Mouse (Mus musculus) left cerebral cortex, postnatal 14 days (tissue): ENCODE data around the gene Zbtb39. TPM values are rescaled to one million over a fixed set of nuclear protein-coding genes. Genes with fewer than 3 reads are reported as not detected.

Experiments
- DNase-seq, 2 experiments: peaks; one replicate each; pipeline ENCODE4 v3.0.0; 2021 to 2022; ENCODE audit warnings: low spot score in 2 of 2, mixed read lengths in 1 of 2
- intact Hi-C: fragments of 180-260 bp; cut with DNase I; formaldehyde crosslinking; loops from one replicate; pipeline ENCODE4 v1.15.1; 2025
- long read RNA-seq, 2 experiments: library from polyadenylated mRNA; stranded (forward); transcript quantifications; one replicate each; pipeline ENCODE4 v2.0.0; 2021
- total RNA-seq, 2 experiments: library from RNA; stranded (reverse); gene quantifications; 2 replicates each; pipeline ENCODE4 v1.2.3; 2021

Gene Zbtb39
- total RNA-seq = 1 to 10 TPM; 8.5 to 8.8 TPM
- long read RNA-seq, experiment 1 = 0 reads
- long read RNA-seq, experiment 2, full-length matches to known transcripts = 1 of 1 reads
- long read RNA-seq, experiment 2, partial matches to known transcripts = 0 of 1 reads
- long read RNA-seq, experiment 2, other reads (novel, unspliced or antisense) = 0 of 1 reads

DNA sequence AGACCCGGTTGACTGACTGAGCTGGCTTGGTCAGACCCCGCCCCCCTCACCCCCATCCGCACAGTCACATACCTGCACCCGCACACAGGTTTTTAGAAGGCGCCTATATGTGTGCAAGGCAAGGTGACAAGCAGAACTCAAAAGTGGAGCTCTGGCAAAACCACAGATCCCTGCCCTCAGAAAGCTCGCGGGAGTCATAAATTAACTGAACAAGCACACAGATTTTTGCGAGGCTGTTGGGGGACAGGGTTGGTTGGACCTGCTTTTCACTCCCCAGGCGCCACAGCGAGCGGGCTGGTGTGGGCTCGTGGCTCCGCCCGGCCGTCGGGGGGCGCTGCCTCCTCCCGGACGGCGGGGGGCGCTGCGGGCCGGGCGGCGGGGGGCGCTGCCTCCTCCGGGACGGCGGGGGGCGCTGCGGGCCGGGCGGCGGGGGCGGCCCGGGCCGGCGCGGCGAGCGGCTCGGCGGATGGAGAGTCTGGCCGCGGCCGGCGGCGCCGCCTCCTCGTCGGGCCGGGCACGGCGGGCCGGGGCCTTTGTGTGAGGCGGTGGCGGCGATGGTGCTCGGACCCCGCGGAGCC lies at the start of gene Zbtb39:
Gene Zbtb39 (plus strand): TSS at position 456 of the 578 bp plus-strand sequence.
- intact Hi-C loops = loop anchor here (2.0 to 5.0 kb wide), 2 partner anchors 198 to 268 kb away; partner anchors contain the start of gene Hsd17b6

DNA sequence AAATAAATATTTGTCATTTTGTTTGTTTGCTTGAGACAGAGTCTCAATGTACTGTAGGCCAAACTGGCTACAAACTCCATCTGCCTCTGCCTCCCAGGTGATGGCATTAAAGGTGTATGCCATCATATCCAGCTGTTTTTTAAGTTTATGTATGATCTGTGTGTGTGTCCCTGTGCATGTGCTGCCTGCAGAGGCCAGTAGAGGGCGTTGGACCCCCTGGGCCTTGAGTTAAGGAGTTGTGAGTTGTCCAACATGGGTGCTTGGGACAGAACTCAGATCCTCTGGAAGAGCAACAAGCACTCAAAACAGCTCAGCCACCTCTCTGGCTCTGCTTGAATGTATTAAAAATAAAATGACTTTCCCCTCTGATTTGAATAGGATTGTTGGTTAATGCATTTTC lies 48.3 kb upstream of the Zbtb39 start:
- DNase-seq = no peak
- intact Hi-C loops = no loop called here

More for the DNA sequence above, at the start of gene Zbtb39:
- DNase-seq = peak; percentile 51 to 74

DNA sequence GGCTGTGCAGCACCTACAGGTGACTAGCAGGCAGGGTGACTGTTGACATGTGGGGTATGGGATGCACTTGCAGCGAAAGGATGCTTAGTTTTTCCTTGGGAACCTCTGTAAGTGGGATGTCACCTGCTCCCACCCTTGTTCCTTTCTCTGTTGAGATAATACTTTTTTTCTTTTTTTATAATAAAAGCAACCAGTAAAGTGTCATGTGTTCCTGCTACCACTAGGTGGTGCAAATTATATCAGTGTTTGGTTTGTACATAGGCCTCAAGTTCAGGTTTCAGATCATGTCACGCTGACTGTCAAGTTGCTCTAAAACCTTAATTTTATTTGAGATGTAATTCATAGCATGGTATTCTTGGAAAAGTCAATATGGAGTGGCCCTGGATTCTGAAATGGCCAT lies 44.7 kb upstream of the Zbtb39 start:
- intact Hi-C loops = loop anchor here (2.0 to 5.0 kb wide), 2 partner anchors 38 to 243 kb away; no protein-coding TSS in a partner anchor
- DNase-seq = peak in 1 of 2 experiments; percentile 50

DNA sequence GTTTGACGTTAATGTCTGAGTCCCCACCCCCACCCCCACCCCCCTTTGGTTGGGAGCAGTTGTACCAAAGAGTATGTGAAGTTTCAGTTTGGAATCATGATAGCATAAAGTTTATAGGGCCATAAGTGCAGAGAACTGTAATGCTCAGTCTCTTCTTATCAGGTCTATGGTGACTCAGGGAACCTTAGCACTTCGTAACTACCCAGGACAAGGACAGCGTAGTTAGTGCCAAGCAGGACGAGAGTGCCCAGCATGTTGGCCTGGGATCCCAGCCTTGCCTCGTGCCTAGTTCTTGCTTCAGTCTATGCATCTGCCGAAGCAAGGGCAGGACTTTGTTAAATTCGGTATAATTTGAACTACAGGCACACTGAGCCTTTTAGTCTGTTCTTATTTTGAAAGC lies 43.6 kb upstream of the Zbtb39 start:
- intact Hi-C loops = loop anchor here (2.0 to 5.0 kb wide), 2 partner anchors 37 to 242 kb away; no protein-coding TSS in a partner anchor

DNA sequence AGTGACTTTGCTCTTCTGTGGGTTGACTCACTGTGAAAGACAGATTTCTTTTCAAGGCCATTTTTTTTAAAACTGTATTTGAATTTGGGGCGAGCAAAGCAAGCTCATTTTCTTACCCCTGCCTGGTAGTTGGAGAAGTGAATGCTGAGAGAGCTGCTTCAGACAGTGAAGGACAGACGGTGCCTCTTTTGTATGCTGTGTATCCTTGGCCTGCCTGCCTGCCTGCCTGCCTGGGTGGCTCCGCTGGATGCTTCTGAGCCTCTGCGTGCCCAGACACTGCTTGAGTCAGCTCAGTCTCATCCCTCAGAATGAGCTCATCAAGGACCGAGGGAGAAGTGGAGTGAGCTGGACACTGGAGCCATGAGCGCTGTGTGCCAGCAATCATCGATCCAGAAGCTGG lies 40.4 kb upstream of the Zbtb39 start:
- intact Hi-C loops = loop anchor here (5.0 kb wide), 1 partner anchor 238 kb away; no protein-coding TSS in a partner anchor

More for the DNA sequence above, 43.6 kb upstream of the Zbtb39 start:
- DNase-seq = no peak

DNA sequence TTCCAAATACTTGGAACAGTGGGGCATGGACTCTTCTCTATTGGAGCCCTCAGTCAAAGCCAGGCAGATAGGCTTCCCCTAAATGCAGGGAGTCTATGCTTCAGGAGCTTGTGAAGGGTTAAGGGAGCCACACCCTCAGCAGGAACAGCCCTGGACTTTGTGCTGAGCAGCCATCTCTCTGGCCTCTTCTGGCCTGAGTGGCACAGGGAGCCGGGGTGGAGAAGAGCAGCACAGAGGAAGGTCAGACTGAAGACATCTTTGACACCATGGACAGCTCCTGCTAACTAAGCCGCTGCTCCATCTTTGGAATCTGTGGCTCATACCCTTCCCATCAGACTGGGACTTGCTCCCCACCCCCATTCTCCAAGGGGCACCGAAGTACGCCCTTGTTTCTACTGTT lies 36.0 kb upstream of the Zbtb39 start:
- intact Hi-C loops = no loop called here
- DNase-seq = no peak

More for the DNA sequence above, 40.4 kb upstream of the Zbtb39 start:
- no peak for DNase-seq

DNA sequence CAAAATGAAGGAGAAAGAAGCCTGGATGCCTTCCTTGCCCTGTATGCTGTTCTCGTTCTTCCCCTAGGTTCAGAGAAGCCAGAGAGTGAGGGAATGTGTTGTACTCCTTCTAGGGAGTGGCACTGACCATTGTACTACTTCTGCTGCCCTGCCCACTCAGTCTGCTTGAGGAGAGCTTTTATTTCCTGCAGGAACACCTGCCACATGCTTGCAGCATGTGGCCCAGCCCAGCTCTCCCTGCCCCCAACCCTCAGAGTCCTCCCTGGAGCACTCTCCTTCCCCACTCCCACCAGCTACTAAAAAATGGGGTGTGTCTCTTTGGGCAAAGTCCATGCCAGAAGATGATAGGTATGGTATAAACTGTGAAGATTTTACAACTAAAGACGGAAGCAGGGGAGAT lies 35.0 kb upstream of the Zbtb39 start:
- DNase-seq = no peak
- intact Hi-C loops = no loop called here

DNA sequence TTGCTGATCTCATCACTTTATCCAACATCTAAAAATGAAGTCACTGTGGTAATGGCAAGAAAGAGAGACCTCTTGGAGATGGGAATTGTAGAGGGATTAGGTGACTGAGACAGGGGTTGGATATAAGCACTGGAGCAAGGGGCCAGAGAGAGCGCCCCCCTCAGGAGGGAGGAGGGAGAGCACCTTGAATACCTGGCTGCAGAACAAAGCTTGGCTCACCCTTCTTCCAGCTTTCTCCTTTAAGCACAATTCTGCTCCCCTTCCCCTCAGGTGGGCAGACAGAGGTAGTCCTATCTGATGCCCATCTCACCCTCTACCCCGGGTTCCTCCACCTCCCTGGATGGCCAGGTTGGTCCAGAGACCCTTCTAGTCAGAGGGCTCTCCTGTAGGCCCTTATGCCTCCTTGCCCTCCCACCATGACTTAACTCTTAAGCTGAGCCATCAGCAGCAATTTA lies 34.5 kb upstream of the Zbtb39 start, which contains the start of gene Myo1a:
Gene Myo1a (plus strand): TSS at position 405 of the 455 bp plus-strand sequence.
- DNase-seq = no peak
- intact Hi-C loops = no loop called here

DNA sequence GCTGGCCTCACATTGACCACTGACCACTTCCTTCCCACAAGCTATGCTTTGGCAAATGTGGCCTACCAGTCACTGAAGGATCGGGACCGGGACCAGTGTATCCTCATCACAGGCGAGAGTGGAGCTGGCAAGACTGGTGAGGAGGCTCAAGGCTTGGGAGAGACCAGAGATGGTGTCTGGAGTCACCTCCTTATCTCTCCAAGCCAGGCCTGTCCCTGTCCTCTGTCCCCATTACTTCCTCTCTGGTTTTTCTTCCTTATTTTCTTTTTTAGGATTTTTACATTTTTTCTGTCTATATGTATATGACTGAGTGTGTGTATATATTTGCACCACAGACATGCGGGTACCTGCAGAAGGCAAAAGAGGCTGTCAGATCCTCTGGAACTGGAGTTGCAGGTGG lies 33.6 kb upstream of the Zbtb39 start:
- no peak for DNase-seq
- intact Hi-C loops = no loop called here

DNA sequence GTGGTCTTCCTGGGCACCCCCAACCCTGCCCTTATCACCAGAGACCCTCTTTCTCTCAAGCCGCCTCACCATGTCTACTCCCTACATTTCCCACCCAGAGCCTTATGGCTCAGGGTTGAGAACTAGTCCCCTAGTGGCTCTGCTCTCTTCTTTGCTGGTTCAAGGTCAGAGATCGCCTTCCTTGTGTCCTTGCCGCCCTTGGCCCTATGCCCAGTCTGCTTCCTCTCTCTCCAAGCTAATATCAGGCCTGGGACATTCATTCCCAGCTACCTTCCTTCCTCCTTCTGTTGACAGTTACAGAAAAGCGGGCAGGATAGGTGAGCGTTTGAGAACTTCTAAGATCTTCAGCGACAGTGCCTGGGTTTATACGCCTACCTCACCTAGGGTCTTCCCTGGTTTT lies 31.6 kb upstream of the Zbtb39 start:
- intact Hi-C loops = no loop called here
- no peak for DNase-seq

DNA sequence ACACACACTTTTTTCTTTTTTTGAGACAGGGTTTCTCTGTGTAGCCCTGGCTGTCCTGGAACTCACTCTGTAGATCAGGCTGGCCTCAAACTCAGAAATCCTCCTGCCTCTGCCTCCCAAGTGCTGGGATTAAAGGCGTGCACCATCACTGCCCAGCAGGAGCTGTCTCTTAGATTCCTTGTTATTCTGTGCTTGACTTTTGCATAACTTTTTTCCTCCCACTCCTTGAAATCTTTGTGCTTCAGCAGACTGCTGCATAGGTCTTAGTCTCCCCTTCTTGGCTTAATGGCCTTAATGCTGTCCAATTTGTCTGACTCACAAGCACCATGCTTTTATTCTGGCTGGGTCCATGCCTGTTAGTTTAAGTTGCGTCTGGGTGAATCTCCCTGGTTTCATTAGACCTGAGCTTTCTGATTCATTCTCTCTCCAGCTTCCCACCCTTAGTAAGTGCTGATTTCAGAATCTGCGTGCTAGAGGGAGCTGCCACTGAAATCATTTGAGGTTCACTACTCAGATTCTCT lies 30.4 kb upstream of the Zbtb39 start:
- intact Hi-C loops = no loop called here
- DNase-seq = no peak

DNA sequence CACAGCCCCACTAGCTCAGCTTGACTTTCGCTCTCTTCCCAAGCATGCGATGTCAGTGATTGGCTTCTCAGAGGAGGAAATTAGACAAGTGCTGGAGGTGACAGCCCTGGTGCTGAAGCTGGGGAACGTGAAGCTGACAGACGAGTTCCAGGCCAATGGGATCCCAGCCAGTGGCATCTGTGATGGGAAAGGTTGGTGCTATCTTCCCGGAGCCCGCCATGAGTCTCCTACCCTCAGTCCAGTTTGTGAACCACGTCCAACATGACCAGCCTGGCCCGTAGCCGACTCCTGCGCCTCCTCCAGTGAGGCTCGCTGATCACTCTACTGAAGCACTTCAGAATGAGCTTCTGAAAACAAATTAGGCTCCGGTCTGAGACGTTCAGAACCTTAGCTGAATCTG lies 29.0 kb upstream of the Zbtb39 start:
- intact Hi-C loops = no loop called here
- DNase-seq = no peak

DNA sequence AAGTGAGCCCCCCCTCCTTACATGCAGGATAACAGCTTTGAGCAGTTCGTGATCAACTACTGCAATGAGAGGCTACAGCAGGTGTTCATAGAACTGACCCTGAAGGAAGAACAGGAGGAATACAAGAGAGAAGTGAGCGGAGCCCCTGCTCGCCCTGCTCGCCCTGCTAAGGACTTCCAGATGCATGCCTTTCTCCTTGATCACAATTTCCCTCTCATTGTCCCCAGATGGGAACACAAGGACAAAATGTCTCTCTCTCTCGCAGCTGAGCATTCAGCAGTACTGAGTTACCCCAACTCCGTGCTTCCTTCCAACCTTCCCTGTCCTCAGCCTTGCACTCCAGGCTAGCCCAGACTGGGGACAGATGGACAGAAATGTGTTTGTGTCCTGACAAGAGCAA lies 26.6 kb upstream of the Zbtb39 start:
- intact Hi-C loops = no loop called here

DNA sequence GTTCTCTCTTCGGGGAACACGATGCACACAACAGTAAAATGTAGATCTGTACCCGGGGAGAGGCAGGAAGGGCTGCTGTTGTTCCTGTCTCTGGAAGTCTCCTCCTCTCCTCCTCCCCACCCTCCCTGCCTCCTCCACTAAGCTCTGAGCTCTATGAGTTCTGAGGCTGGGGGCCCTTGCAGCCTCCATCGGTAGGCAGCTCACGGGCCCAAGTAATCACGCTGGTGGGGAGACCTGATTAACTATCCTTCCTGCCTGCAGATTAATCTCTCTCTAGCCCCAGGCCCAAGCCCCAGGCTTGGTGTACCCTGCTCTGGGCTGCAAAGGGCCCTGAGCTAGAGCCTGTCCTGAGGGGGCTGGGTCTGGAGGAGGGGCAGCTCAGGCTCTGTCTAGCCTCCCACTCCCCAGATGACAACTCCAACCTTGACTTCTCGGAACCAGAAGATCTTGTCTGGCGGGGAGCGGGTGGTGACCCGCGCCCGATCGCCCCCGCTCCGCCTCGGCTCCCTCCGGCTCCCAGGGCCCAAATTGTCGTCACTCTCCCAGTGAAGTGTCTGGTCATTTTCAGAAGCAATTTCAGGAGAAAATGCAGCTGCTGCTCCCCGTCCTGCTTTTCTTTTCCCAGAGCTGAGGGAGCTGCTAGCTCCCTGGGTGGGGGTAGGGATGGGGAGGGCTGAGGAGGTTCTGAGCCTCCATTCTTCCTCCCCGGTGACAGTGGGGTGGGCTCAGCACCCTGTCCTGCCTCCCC lies 17.5 kb upstream of the Zbtb39 start:
- intact Hi-C loops = no loop called here
- DNase-seq = no peak

More for the DNA sequence above, 26.6 kb upstream of the Zbtb39 start:
- no peak for DNase-seq

DNA sequence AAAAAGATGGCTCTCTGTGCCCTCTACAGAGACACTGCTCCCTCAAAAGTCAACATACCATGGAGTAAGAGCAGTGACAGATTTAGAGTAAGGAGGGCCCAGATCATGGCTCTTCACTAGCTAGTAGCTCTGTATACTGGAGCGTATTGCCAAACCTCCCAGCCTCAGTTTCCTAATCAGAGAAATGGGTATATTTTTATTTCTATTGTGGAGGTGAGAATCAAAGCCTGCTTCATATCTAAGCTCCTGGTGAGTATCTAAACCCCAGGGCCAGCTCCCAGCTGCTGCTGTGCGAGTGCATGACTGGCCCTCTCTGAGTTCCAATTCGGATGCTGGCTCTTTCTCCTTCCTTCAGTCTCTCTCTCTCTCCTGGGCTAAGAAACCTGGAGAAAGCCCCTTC lies 15.2 kb upstream of the Zbtb39 start, which contains the start of gene Tac2:
Gene Tac2 (plus strand): TSS at position 301 of the 400 bp plus-strand sequence.
- intact Hi-C loops = no loop called here
- no peak for DNase-seq

DNA sequence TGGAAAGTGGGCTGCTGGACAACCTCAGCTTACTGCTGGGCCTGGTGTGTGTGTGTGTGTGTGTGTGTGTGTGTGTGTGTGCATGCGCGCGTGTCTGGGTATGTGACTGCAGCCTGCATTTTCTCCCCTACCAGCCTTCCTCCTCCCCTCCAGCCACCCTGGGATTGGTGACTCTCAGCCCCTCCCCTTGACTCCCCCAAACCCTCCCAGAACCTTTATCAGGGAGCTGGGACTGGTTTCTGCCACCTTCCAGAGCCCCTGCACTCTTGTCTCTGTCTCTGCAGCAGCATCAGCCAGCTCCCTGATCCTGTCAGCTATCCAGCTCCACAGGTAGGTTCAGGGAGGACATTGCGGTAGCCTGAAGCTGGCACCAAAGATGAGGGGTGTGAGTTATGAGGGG lies 14.2 kb upstream of the Zbtb39 start:
- intact Hi-C loops = no loop called here
- DNase-seq = no peak

DNA sequence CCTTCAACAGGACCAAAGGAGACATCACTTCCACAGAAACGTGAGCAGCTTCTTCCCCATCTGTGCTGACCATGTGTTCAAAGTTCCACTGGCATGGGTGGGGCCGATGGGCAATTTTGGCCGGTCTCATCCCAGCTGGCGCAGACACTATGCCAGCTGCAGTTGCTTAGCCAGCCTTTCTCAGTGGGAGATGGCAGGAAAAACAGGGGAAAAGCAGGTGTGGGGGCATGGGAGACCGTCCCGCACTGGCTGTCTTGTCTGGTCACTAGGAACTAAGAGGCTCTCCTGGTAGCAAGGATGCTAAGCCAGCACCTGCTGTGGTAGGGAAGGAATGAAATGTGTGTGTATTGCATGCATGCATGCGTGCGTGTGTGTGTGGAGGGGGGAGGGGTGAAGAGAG lies 10.9 kb upstream of the Zbtb39 start:
- intact Hi-C loops = no loop called here
- DNase-seq = peak; percentile 37 to 42

DNA sequence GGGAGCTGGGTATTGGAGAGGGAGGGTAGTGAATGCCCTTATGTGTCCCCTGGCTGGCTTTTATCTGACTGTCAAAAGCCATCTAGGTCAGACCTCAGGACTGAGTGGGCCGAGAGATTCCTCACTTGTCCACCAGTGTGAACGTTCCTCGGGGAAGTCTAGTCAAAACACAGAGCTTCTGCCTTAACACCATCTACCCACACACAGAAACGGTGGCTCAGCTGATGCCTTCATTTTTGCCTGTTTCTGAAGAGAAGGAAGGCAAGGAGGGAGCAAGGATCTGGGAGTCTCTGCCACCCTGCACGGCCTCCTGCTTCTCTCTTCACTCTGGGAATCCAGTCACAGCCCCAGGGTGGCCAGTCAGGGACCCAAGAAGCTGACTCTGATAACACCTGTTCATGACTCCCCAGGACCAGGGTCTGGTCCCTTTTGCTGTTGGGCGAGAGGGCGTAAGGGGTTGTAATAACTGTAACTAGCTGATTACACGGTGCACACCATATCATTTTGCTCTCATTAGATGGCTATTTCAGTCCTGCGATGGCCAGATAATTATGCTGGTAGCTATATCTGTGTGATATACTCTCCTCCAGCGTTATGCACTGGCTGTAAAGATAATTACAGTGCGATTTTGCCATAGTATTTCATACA lies 8.9 kb upstream of the Zbtb39 start:
- intact Hi-C loops = loop anchor here (5.0 kb wide), 1 partner anchor 53 kb away; no protein-coding TSS in a partner anchor
- no peak for DNase-seq

DNA sequence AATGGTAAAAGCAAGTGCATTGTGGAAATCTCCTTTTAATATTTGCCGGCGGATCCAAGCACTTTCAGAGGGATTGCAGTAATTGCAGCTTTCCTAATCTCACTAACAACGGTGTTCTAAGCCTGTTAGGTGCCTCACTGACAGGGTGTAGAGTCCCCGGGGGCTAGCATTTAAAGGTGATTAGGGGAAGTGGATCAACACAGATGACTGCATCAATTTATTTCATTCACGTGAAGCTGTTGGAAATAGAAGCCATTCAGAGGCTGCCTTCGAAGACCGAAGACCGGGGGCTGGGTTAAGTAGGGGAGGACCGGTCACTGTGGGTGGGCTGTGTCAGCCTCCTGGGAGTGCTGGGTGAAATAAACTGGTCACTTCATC lies 8.4 kb upstream of the Zbtb39 start:
- intact Hi-C loops = loop anchor here (5.0 kb wide), 1 partner anchor 54 kb away; no protein-coding TSS in a partner anchor
- DNase-seq = no peak
